Mouse (Mus musculus) cortical plate, adult 2 months (tissue): Measurements from ENCODE around the gene Fgd2. TPM values are rescaled to one million over a fixed set of nuclear protein-coding genes. Genes with fewer than 3 reads are reported as not detected.
"Not testable (repeated sequence)": the region's sequence is repeated elsewhere in the genome, so short reads cannot be mapped to it uniquely, and the experiment has no call there.

ENCODE experiments used
- H3K27ac ChIP-seq: fragments of 200-500 bp; 2 replicates; pipeline ENCODE4 v1.5.1; 2012; ENCODE audit warnings: low read length, control low read depth, inconsistent platforms; ENCODE audit not compliant: insufficient read depth
- H3K4me1 ChIP-seq: fragments of 200-500 bp; 2 replicates; pipeline ENCODE4 v1.6.1; 2011; ENCODE audit warnings: low read length; ENCODE audit not compliant: control insufficient read depth, insufficient read depth
- H3K4me3 ChIP-seq: fragments of 200-500 bp; 2 replicates; pipeline ENCODE4 v1.5.1; 2011; ENCODE audit warnings: mild to moderate bottlenecking, low read length, control low read depth; ENCODE audit not compliant: insufficient read depth
- CTCF ChIP-seq: fragments of 200-500 bp; IDR thresholded peaks from 2 replicates; pipeline ENCODE4 v1.5.1; 2011; ENCODE audit warnings: mild to moderate bottlenecking, control low read depth, low read length; ENCODE audit not compliant: insufficient read depth; ENCODE audit errors: extremely low read depth
- POLR2A ChIP-seq: fragments of 200-500 bp; IDR thresholded peaks from 2 replicates; pipeline ENCODE4 v1.6.1; 2011; ENCODE audit warnings: mild to moderate bottlenecking, low read length, control low read depth; ENCODE audit not compliant: insufficient read depth; ENCODE audit errors: extremely low read depth
- polyA plus RNA-seq: library from polyadenylated mRNA; depleted of rRNA; stranded (reverse); fragments of >200 nt; gene quantifications from 2 replicates; pipeline ENCODE4 v1.2.3, GENCODE M21; 2012

Fgd2 gene
- polyA plus RNA-seq, 1 experiment = 16.8 TPM

GRCm38 (mm10) chr17:29393335-29394089, 32.8 kb downstream of the Fgd2 start:
- no peak for TF ChIP-seq CTCF
- TF ChIP-seq POLR2A = no peak
- H3K4me3 ChIP-seq = no peak overlapping the region
- no peak overlapping the region for H3K27ac ChIP-seq
- H3K4me1 ChIP-seq = no peaks in the 10 kb centered on the region

DNA sequence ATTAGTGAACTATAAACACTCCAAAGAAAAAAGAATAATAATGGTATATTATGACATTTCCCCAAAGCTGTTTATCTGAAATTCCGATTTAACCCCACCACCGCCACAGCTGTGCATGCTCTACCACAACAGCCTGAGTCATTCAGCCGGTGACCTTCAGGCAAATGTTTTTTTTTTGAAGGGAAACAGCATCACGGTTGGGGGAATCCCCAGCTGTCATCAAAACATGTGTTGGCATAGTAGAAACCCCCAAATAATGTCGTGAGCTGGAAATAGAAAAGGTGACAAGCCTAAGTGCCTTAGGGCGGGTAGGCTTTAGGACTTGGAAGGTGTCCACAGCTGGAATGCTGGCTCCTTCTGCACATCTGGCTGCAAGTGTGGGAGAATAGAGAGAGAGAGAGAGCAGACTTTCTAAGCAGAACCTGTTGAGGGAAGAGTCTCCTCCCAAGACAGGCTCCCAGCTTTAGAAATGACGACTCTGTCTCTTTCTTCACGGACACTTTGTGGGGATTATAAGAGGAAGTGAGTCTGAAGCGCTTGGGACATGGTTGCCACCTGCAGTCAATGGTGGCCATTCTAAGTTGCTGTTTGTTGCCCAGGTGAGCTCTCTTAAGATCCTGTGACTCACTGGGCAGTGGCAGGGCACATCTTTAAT, 33.5 kb downstream of the Fgd2 start:
- H3K4me1 ChIP-seq = no peaks in the 10 kb centered on the region
- no peak overlapping the region for H3K27ac ChIP-seq
- no peak overlapping the region for H3K4me3 ChIP-seq
- TF ChIP-seq POLR2A = no peak
- TF ChIP-seq CTCF = no peak

DNA sequence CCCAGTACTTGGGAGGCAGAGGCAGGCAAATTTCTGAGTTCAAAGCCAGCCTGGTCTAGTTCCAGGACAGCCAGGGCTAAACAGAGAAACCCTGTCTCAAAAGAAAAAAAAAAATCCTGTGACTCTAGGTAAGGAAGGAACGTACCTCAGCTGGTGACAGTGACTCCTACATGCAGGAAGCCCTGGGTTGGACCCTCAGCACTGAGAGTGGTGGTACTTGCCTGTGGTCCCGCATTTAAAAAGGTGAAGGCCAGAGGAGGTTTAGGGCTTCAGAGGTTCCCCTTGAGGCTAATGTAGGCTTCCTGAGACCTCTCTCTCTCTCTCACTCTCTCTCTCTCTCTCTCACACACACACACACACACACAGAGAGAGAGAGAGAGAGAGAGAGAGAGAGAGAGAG, 34.0 kb downstream of the Fgd2 start:
- not testable (repeated sequence) for H3K4me1 ChIP-seq, H3K4me3 ChIP-seq, H3K27ac ChIP-seq

DNA sequence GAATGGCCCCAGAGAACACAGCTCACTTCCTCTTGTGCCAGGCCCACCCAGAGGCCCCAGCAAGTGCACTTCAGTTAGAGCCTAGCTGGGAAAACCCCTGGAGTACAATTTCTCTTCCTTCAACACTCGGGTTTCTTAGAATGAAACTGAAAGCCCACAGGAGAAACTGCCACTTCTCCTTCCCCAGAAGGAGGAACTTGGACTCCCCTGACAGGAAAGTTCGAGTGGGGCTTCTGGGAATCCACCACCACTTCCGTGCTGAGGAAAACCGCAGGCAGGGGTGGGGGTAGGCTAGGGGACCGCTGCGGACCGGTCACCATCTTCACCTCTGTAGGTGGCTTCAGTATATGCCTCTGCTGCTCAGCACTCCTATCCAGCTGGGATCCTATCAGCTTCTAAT, 34.7 kb downstream of the Fgd2 start:
- Histone ChIP-seq H3K27ac (no peak overlapping the region), H3K4me3 (no peak overlapping the region), H3K4me1 (no peaks in the 10 kb centered on the region)
- TF ChIP-seq POLR2A (no peak), CTCF (no peak)

GRCm38 (mm10) chr17:29396056-29396799, 35.5 kb downstream of the Fgd2 start:
- Histone ChIP-seq H3K27ac (no peak overlapping the region), H3K4me3 (no peak overlapping the region), H3K4me1 (no peaks in the 10 kb centered on the region)
- no peak for TF ChIP-seq POLR2A
- no peak for TF ChIP-seq CTCF

DNA sequence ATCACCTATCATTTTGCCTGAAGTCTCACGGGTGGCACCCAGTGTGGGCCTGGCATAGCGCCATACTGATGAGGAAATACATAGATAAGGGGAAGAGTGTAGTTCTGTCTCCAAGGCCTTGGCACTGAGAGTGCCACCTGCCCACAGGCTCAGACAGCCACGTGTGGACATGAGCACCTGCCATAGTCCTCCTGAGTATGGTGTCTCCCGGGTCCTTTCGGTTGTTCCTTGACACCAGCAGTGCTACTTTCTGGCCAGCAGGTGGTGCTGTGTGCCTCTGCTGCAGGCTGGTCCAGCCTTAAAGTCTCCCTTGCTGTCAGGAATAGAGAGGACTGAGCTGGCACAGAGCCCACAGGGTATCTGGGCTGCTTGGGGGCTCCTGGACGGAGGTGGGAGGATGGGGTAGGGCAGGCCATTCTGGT, 36.1 kb downstream of the Fgd2 start:
- no peaks in the 10 kb centered on the region for H3K4me1 ChIP-seq
- H3K27ac ChIP-seq = no peak overlapping the region
- TF ChIP-seq CTCF (peak; percentile 97), POLR2A (no peak)
- no peak overlapping the region for H3K4me3 ChIP-seq

GRCm38 (mm10) chr17:29397480-29398433, 37.0 kb downstream of the Fgd2 start:
- Histone ChIP-seq H3K4me1 (no peaks in the 10 kb centered on the region), H3K4me3 (no peak overlapping the region), H3K27ac (no peak overlapping the region)
- no peak for TF ChIP-seq CTCF
- no peak for TF ChIP-seq POLR2A

- no peak overlapping the region for H3K4me3 ChIP-seq
- no peaks in the 10 kb centered on the region for H3K4me1 ChIP-seq
- TF ChIP-seq POLR2A = no peak
- TF ChIP-seq CTCF = no peak
- no peak overlapping the region; the same call in 1 of the 2 replicates for H3K27ac ChIP-seq
Observed at GRCm38 (mm10) chr17:29398434-29399026, 37.8 kb downstream of the Fgd2 start.
